Mouse (Mus musculus) ZHBTc4 (cell line): ENCODE results near the gene Rnpep.
A peak's percentile ranks its signal among the peaks of the same experiment; 100 is the strongest.

Experiments used
- DNase-seq: peaks from one replicate; pipeline ENCODE4 v3.0.0-alpha.2; 2011; ENCODE audit warnings: low read depth, low spot score

The Rnpep gene

DNA sequence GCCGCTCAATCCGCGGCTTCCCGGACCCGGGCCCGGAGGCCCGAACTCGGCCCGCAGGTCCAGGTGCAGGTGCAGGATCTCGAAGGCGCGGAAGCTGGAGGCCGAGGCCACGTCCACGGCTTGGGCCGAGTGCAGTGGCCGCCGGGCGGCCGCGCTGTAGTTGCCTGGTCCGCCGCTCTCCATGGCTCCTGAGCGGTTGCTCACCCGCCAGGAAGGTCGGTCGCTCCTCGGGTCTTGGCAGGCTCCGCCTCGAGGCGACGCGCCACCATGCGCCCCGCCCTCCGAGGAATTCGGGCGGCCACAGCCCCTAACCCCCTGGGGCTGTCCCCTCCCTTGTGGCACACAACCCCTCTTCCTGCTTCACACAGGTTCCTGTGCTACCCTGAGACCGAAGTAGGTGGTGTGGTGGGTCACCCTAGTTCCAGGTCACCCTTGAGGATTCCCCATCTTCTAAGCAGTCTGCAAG is at the start of gene Rnpep:
Gene Rnpep (minus strand): TSS at position 259 of the 466 bp plus-strand sequence.
- DNase-seq = peak; percentile 94

DNA sequence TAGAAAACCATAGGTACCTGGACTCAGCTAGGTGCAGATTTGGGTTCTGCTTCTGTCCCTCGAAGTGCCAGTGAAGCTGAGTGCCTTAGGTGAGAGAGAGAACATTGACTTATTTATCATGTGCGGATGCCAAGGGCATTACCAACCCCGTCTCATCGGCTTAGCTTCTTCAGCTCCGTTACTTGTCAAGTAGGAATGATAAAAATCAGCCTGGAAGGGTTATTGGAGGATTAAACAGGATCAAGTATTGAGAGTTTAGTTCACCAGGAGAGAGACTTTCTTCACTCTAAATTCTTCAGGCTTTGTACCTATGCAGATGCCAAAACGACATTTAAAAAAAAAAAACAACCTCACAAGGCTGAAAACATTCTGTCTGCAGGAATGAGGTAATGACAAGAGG is 46.7 kb upstream of the Rnpep start:
- no peak for DNase-seq

DNA sequence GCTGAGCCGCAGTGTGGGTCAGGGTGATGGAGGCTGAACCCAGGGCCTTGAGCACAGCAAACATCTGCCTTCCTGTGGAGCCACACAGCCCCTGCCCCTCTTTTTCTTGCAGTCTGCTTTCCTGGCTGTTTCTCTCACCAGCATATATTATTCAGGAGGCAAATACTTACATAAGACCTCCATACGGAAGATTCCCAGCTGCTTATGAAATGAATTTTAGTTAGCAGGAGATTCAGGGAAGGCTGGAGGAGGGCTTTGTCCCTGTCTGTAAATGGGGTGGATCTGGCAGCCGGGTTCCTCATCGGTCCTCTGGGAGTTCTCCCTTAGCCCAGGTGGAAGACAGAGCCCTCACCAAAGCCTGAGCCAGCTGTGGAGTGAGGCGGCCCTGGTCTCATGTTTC is 44.5 kb upstream of the Rnpep start:
- DNase-seq = no peak

DNA sequence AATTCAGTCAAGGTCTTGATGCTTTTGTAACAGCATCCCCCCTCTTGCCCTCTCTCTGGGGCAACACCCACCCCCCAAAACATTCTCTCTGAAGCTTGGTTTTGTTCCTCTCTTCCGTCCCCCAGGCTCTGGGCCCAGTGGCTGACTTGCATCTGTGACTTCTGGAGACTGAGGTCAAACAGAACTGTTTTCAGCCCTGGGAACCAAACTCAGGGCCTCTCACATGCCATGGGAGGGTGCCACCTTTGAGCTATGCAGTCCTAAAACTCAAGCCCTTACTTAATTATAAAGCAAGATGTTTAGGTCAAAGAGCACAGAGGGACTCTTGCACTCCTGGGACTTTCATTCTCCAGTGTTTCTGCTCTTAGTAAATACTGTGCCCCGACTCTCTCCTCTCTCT is 42.0 kb upstream of the Rnpep start:
- DNase-seq = no peak

DNA sequence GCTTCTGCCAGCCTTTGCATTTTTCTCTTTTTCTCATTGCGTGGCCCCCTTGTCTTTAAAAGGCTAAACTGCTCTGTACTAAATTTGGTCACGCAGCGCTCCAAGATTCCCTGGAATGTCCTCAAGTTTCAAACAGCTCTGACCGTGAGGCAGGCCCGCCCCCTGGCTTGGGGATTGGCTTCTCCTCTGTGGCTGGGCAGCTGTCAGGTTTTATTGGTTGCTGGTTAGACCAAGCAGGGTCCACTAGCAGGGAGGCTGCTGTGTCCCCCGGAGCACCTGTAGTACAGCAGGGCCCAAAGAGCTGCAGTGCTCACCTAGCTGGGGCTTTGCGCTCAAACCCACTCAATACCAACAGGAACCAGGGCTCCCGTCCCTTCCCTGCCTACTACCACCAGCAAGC is 40.7 kb upstream of the Rnpep start, which contains the start of gene Lmod1:
Gene Lmod1 (plus strand): TSS at position 237 of the 400 bp plus-strand sequence.
- peak; percentile 35 for DNase-seq

DNA sequence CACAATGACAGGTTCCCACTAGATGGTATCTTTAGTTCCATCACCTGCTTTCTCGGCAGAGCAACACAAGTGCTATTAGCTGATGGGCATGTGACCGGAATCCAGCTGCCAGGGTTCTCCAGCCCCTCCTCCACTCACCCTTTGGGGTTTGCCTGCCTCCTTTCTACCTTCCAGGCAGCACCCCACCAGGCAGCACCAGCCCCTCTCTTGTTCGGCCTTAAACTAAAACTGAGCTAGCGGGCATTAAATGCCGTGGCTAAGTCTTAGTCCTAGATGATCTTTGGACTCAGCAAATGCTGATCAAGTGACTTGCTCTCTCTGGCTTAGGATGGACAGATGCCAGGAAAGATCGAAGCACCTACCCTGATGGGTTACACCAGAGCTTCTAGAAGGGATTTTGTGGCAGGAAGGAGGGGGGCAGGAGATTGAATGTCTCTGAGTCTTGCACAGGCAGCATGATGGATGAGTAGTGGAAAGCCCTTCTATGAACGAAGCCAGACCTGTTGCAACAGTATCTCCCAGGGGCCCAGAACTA is 39.5 kb upstream of the Rnpep start:
- DNase-seq = no peak

DNA sequence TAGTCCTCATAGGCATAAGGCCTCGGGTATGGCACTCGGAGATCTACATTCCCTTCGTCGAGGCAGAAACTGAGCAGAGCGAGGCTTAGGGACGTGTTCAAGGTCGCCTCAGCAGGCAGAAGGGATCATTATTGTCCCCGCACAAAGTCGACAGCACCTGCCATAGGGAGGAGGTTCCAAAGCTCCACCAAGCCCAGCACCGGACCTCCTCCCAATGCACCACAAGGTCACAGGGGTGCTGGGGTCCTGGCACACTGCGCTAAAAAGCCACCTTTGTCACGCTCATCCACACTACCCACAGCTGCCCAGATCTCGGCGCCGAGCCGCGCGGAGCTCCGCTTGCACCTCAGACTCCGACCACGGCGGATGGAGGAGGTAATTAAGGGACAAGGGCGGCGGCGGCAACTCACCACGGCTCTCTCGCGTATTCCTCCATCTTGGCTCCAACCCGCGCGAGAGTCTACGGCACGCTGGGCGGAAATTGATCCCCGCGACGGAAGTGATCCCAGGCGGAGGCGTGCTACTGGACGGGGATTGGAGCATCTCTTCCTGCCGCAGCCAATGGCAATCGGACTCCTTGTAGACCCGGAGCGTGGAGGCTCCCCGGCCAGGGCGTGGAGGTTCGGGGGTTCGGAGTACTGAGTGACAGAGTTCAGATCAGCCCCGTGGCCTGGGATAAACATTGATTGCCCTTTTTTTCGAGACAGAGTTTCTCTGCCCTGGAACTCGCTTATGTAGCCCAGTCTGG is 29.6 kb upstream of the Rnpep start, which contains the start of gene Timm17a:
Gene Timm17a (minus strand): TSS at position 495 of the 748 bp plus-strand sequence.
- DNase-seq = peak; percentile 96

DNA sequence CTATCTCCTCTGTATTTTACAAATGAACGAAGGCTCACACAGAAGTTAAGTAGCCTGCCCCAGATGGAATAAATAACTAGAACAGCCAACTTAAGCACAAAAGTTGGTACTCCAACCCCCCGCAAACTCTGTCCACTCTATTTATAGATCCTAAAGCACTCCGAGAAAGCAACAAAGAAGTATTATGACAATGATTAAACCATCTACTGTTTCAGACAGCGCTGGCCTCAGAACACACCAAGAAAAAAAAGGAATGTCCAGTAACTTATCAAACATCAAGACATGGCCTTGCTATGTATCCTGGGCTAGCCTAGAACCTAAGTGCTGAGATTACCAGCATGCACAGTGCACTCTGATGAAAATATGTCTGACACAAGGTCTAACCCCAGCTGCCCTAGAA is 28.3 kb upstream of the Rnpep start:
- DNase-seq = no peak

DNA sequence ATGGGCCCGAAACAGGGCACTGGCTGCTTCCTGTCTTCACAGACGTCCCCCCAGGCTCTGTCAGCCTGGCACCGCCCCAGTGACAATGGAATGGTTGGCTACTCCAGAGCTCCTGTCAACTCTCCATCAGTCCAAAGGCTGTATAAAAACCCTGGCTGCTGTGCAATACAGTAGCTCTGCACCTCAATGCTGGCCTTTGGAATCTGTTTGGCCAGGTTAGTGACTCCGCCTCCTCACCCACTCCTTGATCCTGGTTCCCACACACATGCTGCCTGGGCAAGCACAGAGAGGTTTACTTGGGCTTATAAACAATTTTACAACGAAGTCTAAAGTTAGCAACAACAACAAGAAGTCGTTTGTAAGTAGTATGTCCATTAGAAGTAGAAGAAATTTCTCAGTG is 27.5 kb upstream of the Rnpep start:
- peak; percentile 50 for DNase-seq

DNA sequence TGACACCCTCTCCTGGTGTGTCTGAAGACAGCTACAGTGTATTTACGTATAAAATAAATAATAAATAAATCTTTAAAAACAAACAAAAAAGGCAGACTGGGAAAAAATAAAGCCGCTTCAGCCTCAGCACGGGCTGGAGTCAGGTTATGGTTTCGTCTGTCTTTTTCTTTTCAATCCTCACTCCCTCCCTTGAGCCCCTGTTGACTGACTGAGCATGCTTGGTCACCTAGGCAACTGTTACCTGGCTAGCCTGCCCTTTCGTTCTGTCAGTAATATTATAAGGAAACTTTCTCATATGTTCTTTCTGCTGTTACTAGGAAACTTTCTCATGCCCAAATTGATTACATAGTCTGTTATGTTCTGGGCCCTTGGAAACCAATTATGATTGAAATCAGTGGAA is 7.0 kb upstream of the Rnpep start:
- DNase-seq = no peak

DNA sequence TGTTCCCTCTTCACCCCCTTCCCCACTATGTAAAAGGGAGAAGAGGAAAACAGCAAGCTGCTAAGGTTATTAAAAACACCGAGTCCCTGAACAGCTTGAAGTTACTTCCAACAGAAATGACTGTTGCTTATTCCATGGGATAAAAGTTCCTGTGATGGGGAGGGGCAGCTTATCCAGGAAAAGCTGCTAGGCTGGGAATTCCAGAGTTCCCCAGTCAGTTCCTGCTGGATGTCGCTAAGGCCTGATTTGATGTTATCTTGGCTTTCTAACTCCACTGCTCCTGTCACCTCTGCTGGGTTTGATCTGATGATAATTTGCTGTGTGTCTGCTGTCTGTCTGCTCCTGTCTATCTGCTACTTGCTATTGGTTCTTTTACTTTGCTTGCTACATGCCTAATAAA is 2.4 kb upstream of the Rnpep start:
- no peak for DNase-seq

DNA sequence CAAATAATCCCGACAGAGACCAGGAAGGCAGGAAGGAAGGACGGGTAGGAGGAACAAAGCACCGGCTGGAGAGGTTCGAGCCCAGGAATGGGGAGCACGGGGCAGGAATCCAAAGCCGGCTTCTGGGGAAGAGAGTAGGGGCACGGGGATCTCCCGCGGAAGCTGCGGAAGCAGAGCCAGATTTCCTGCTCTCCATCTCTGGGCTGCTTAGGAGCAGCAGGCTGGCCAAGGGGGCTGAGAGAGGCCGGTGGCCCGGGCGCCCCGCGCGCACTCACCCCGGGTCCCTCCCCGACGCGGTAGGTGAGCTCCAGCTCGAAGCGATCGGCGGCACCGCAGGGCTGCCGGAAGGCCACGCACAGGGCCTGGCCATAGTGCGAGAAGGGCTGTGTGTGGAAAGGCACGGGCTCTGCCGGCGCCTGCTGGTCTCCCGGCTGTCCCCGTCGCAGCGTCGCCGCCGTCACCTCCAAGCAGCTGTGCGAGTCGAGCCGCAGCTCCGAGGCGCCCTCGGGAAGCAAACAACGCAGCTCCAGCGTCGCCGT is 528 bp downstream of the Rnpep start:
- DNase-seq = peak; percentile 76

DNA sequence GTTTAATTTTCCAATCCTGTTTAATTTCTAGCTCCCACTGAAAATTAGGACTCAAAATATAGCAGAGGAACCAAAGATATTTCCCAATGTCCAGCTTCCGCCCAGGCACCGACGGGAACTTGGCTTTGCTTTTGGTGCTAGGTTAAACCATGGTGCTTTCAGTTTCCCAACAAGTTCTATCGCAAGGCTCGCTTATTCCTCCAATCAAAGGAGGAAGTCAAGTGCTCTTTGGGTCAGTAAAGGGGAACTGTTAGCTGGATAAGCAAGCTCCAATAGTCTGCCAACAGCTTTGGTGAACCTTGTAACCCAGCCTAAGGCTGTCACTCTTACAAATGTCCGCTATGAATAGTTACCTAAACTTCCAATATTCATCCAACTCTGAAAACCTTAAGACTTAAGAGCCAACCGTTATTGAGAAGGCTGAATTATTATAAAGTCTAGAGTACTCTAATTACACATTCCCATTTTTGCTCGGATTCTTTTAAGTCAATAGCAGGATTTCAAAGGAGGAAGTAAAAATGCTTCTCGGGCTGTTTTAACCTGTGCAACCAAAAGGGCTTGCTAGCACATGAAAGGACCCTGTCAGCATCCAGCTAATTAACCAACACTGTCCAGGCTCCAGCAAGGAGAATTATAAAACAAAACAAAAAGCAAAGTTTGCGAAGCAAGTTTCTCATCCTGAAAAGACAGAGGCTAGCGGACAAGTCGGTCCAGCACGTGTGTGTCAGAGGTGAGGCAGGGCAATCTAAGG is 1.2 kb downstream of the Rnpep start:
- DNase-seq = no peak

DNA sequence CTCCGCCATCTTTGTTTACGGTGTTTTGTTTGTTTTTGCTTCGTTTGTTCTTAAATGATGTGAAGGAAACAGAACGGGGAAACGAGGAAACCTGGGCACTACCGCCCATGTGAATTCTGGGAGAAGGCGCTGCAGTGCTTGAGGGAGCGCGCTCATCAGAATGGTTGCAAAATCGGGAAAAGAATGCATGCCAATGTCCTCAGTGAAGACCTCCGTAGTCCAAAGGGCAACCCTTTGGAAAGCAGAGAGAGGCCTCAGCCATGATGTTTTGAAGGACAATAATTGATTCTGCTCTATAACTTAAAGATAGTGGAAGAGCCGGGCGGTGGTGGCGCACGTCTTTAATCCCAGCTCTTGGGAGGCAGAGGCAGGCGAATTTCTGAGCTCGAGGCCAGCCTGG is 2.0 kb downstream of the Rnpep start:
- DNase-seq = no peak

DNA sequence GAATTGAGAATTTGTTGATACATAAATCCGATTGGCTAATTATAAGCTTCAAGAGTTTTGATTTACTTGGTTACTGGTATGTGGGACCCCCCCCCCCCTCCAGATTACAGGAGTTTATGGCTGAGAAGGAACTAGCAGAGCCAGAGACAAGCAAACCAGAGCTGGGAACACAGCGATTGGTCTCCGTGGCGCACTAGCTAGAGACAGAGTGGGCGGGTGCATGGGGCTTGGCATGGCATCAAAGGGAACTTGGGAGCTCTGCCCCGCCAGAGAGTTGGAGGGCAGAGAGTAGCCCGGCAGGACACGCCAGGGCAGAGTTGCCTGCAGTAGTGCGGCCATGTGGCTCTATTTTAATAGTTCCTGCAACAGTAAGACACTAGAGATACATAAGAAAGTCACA is 3.2 kb downstream of the Rnpep start:
- peak; percentile 59 for DNase-seq

DNA sequence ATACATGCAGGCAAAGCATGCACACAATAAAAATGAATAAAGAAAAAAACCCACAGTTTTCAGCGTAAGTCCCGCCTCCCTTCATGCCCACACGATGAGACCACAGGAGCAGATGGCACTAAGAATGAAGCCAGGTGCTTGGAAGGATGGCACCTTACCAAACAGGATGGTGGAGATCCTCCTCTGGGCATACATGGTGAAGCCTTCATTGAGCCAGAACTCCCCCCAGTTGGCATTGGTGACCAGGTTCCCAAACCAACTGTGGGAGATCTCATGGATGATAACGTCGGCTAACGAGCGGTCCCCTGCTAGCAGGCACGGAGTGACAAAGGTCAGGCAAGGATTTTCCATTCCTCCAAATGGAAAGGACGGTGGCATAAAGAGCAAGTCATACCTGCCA is 12.5 kb downstream of the Rnpep start:
- DNase-seq = no peak

DNA sequence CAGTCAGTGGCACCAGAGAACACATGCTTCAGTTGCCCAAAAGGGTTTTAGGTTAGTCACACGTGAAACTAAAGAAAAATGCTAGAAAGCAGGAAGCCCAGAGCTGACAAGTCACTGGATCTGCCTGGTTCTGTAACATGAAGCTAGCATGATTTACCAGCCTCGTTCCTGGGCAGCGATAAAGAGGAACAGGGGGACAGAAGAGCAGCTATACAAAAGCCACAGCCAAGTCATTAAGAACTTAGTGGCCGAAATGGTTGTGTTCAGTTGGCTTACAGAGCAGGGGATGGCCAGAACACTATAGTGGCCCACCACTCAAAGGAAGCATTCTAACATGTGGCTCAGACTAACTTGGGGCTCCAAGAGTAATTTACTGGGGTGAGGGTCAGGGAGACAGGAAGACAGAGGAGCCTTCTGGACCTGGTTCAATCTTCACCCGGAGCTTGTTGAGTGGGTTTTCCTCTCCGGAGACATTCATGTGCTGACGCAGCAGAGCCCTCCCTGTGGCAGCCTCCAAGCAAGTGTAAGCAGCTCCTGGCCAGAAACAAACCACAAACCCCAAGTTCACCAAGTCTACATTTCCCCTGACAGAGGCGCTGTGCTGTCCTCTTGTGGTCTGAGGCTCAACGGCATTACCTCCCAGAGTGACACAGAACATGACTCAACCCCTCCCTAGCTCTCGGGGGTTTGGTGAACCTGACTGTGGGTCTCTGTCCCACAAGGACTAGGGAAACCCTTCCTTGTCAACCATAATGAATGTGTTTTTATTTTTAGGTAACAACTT is 16.0 kb downstream of the Rnpep start:
- no peak for DNase-seq

DNA sequence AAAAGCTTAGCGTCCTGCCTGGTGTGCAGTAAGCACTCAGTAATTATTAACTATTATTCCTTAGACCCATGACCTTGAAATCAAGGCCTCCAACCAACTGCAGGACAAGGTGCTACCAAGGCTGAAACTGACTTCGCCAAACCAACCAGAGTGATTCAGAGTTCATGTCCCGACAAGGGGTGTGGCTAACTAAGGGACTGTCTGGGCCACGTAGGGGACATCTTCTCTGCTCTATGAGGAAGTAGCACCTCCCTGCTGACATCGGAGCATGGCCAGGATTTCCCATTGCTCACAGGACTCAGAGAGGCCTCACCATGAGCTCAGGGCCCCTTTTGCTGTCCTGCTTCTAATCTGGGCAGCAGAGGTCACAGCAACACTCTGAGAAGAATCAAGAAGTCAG is 18.1 kb downstream of the Rnpep start:
- no peak for DNase-seq

DNA sequence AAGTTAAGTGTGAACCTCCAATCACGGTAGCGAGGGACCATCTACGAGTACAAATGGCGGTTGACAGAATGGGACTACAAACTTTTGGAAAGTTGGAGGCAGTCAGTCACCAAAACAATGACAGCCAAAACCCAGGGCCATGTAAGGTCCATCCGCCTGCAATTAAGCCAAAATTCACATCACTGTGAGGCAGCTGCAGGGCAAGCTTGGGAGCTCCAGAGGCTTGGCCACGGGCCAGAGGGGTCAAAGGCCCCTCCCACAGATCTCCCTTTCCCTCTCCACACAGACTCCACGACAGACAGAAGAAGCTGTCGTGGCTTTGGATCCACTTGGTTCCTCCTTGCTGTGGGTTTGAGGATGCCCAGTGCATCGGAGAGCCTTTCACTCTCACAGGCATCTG is 20.6 kb downstream of the Rnpep start:
- DNase-seq = no peak

DNA sequence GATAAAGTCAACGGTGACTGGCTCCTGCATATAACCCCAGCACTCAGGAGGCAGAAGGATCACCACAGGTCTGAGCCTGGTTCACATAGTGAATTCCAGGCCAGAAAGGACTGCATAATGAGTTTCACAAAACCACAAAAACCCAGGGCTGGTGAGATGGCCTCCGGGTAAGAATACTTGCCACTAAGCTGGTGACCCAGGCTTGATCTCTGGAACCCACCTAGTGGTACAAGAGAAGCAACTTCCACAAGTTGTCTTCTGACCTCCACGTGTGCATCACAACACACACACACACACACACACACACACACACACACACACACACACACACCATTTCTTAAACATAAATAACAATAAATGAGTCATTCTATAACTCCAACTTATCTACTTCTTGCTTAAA is 21.6 kb downstream of the Rnpep start:
- no peak for DNase-seq

DNA sequence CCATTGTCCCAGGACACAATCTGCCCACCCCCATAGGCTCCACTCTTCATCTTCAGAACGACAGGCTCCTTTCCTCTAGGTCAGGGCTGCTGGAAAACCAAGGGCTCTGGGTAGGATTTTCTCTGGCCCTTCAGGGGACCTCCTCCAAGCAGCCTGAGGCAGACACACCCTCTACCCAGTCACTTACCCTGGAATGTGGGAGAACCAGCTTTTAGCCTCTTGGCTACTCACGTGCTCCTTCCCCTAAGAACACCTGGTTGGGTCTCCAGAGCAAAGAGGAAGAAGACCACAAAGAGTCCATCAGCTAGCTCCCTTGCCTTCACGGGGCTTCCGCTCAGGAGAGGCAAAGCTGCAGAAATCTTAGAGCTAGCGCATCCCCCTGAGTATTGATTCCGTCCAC is 23.0 kb downstream of the Rnpep start:
- DNase-seq = peak; percentile 66

DNA sequence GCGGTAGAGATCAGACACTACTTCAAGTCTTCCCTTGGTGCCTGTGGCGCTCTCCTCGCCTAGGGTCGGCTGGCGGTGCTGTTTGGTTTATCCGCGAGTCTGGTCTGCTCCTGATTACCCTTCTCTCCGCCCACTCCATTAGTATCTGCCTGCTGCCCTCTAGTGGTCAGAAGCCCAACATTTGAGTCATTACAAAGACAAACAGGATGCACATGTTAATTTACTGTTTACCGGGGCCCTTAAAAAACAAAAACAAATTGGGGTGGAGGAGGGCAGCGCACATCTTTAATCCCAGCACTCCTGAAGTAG is 24.8 kb downstream of the Rnpep start:
- DNase-seq = peak; percentile 95
